Mouse (Mus musculus): Measurements from ENCODE around the gene Nlgn2. TPM values are rescaled to one million over a fixed set of nuclear protein-coding genes. Genes with fewer than 3 reads are reported as not detected.

Nlgn2 gene
- polyA plus RNA-seq, 1 experiment from 2014 or later = 8.2 TPM

GRCm38 (mm10) chr11:69858113-69858998 lies 20.8 kb upstream of the Nlgn2 start, which contains the start of gene Tnk1:
TSS of gene Tnk1 (minus strand) at chr11:69858730.
- H3K4me2 ChIP-seq (ENCODE audit: low read depth, low read length) = peak within 1 kb of the TSS; percentile 30; the same call in 1 of the 2 replicates
- no peaks in the 10 kb centered on the region for H3K9me3 ChIP-seq (replicated peaks; ENCODE audit: control insufficient read depth, low read length)
- peaks cover 13% of the 10 kb centered on the region for H3K27me3 ChIP-seq (ENCODE audit: control insufficient read depth, insufficient read depth, low read length)
- ATAC-seq (replicated peaks; ENCODE audit: insufficient number of reproducible peaks, low FRiP score, low TSS enrichment, low read depth) = no peak
- H3K4me3 ChIP-seq (ENCODE audit: low read depth, low read length) = no peak within 1 kb of the TSS
- peak within 1 kb of the TSS; percentile 28 for H3K9ac ChIP-seq (replicated peaks; ENCODE audit: low read length)
- no peaks in the 10 kb centered on the region for H3K4me1 ChIP-seq (ENCODE audit: control insufficient read depth, insufficient read depth, low read length)
- H3K27ac ChIP-seq (replicated peaks; ENCODE audit: low read depth, low read length) = no peak within 1 kb of the TSS
- DNase-seq (ENCODE audit: low spot score) = peak; percentile 35
- no peaks in the 10 kb centered on the region for H3K36me3 ChIP-seq (replicated peaks; ENCODE audit: control insufficient read depth, insufficient read depth, low read depth, low read length)
- 19% methylated on average over 30 of the region's 30 CpGs for WGBS

GRCm38 (mm10) chr11:69855347-69855746 lies 17.8 kb upstream of the Nlgn2 start:
- Histone ChIP-seq H3K27ac (replicated peaks; ENCODE audit: low read depth, low read length) (no peak overlapping the region), H3K4me1 (ENCODE audit: control insufficient read depth, insufficient read depth, low read length) (no peaks in the 10 kb centered on the region), H3K36me3 (replicated peaks; ENCODE audit: control insufficient read depth, insufficient read depth, low read depth, low read length) (no peaks in the 10 kb centered on the region; the same call in 1 of the 2 replicates), H3K4me2 (ENCODE audit: low read depth, low read length) (no peak overlapping the region), H3K9ac (replicated peaks; ENCODE audit: low read length) (no peak overlapping the region), H3K27me3 (ENCODE audit: control insufficient read depth, insufficient read depth, low read length) (peaks cover 13% of the 10 kb centered on the region), H3K9me3 (replicated peaks; ENCODE audit: control insufficient read depth, low read length) (no peaks in the 10 kb centered on the region), H3K4me3 (ENCODE audit: low read depth, low read length) (no peak overlapping the region; the same call in 1 of the 2 replicates)
- DNase-seq (ENCODE audit: low spot score) (peak; percentile 64), ATAC-seq (replicated peaks; ENCODE audit: insufficient number of reproducible peaks, low FRiP score, low TSS enrichment, low read depth) (peak; percentile 42; the same call in 1 of the 2 replicates)
- WGBS = 18% methylated on average over 16 of the region's 16 CpGs

- Histone ChIP-seq H3K4me3 (ENCODE audit: low read depth, low read length) (no peak overlapping the region), H3K4me2 (ENCODE audit: low read depth, low read length) (no peak overlapping the region), H3K27me3 (ENCODE audit: control insufficient read depth, insufficient read depth, low read length) (peaks cover 13% of the 10 kb centered on the region), H3K27ac (replicated peaks; ENCODE audit: low read depth, low read length) (no peak overlapping the region), H3K9me3 (replicated peaks; ENCODE audit: control insufficient read depth, low read length) (no peaks in the 10 kb centered on the region), H3K9ac (replicated peaks; ENCODE audit: low read length) (no peak overlapping the region), H3K4me1 (ENCODE audit: control insufficient read depth, insufficient read depth, low read length) (no peaks in the 10 kb centered on the region), H3K36me3 (replicated peaks; ENCODE audit: control insufficient read depth, insufficient read depth, low read depth, low read length) (peaks cover 1% of the 10 kb centered on the region; the same call in 1 of the 2 replicates)
- 81% methylated on average over 10 of the region's 10 CpGs for WGBS
- DNase-seq (ENCODE audit: low spot score) = no peak
- ATAC-seq (replicated peaks; ENCODE audit: insufficient number of reproducible peaks, low FRiP score, low TSS enrichment, low read depth) = no peak
Observed at GRCm38 (mm10) chr11:69854680-69855079, 17.1 kb upstream of the Nlgn2 start.

DNA sequence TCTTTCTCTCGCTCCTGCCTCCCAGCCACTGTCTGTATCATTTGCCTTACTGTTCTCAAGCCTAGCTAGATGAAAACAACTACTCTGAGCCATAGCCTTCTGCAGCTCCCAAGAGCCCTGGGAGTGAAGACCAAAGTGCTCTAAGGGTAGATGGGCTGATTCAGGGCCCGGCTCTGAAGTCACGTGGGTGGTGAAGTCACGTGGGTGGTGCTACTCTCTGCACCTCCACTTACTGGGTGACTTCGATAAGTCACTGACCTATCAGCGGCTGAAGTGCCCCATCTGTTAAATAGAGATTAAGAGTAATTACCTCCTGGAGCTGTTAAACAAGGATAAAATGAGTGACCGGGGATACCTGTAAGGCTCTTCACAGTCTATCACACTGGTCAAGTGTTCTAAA lies 16.4 kb upstream of the Nlgn2 start:
- ATAC-seq (replicated peaks; ENCODE audit: insufficient number of reproducible peaks, low FRiP score, low TSS enrichment, low read depth) = no peak
- no peak overlapping the region for H3K4me2 ChIP-seq (ENCODE audit: low read depth, low read length)
- no peak for DNase-seq (ENCODE audit: low spot score)
- no peaks in the 10 kb centered on the region for H3K9me3 ChIP-seq (replicated peaks; ENCODE audit: control insufficient read depth, low read length)
- no peak overlapping the region for H3K9ac ChIP-seq (replicated peaks; ENCODE audit: low read length)
- peaks cover 11% of the 10 kb centered on the region for H3K27me3 ChIP-seq (ENCODE audit: control insufficient read depth, insufficient read depth, low read length)
- WGBS = 85% methylated on average over 7 of the region's 7 CpGs
- H3K4me1 ChIP-seq (ENCODE audit: control insufficient read depth, insufficient read depth, low read length) = no peaks in the 10 kb centered on the region
- no peak overlapping the region for H3K27ac ChIP-seq (replicated peaks; ENCODE audit: low read depth, low read length)
- peaks cover 2% of the 10 kb centered on the region for H3K36me3 ChIP-seq (replicated peaks; ENCODE audit: control insufficient read depth, insufficient read depth, low read depth, low read length)
- no peak overlapping the region for H3K4me3 ChIP-seq (ENCODE audit: low read depth, low read length)

DNA sequence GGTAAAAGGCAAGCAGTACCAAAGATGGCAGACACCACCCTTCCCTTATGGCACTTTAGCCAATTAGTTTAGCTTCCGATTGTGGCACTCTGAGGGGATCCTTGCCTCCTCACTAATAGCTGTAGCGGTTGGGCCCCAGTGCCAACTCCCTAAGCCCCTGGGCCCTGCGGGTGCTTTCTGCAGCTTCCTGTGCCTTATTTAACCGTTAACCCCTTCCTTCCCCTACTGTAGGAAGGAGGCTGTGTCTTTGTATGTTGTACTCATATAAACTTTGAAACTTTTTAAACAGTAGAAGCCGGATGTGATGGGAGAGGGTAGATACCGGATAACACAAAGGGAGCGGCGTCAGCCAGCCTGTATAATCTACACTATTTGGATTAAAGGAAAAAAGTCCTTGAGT lies 13.2 kb upstream of the Nlgn2 start:
- H3K9ac ChIP-seq (replicated peaks; ENCODE audit: low read length) = no peak overlapping the region
- no peaks in the 10 kb centered on the region for H3K9me3 ChIP-seq (replicated peaks; ENCODE audit: control insufficient read depth, low read length)
- H3K36me3 ChIP-seq (replicated peaks; ENCODE audit: control insufficient read depth, insufficient read depth, low read depth, low read length) = peaks cover 2% of the 10 kb centered on the region
- H3K4me2 ChIP-seq (ENCODE audit: low read depth, low read length) = no peak overlapping the region
- ATAC-seq (replicated peaks; ENCODE audit: insufficient number of reproducible peaks, low FRiP score, low TSS enrichment, low read depth) (no peak), DNase-seq (ENCODE audit: low spot score) (no peak)
- no peaks in the 10 kb centered on the region for H3K27me3 ChIP-seq (ENCODE audit: control insufficient read depth, insufficient read depth, low read length)
- H3K4me1 ChIP-seq (ENCODE audit: control insufficient read depth, insufficient read depth, low read length) = peaks cover 6% of the 10 kb centered on the region
- no peak overlapping the region for H3K27ac ChIP-seq (replicated peaks; ENCODE audit: low read depth, low read length)
- 74% methylated on average over 8 of the region's 8 CpGs for WGBS
- H3K4me3 ChIP-seq (ENCODE audit: low read depth, low read length) = no peak overlapping the region

DNA sequence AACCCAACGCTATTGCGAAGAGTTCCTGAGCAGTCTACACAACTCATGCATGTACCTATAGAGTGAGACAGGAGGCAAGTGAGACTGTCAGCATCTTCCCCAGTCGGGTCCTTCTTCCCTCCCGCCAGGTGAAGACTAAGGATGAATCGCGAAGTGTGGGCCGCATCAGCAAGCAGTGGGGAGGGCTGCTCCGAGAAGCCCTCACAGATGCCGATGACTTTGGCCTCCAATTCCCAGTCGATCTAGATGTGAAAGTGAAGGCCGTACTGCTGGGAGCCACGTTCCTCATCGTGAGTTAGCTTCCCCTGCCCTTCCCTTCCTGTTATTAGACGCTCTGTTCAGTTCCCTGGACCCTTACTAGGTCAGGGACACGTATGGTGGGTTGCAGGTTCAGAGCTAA lies 12.3 kb upstream of the Nlgn2 start:
- 92% methylated on average over 15 of the region's 15 CpGs for WGBS
- Histone ChIP-seq H3K4me1 (ENCODE audit: control insufficient read depth, insufficient read depth, low read length) (peaks cover 6% of the 10 kb centered on the region), H3K9ac (replicated peaks; ENCODE audit: low read length) (no peak overlapping the region), H3K27me3 (ENCODE audit: control insufficient read depth, insufficient read depth, low read length) (no peaks in the 10 kb centered on the region), H3K27ac (replicated peaks; ENCODE audit: low read depth, low read length) (no peak overlapping the region), H3K9me3 (replicated peaks; ENCODE audit: control insufficient read depth, low read length) (no peaks in the 10 kb centered on the region), H3K36me3 (replicated peaks; ENCODE audit: control insufficient read depth, insufficient read depth, low read depth, low read length) (peaks cover 2% of the 10 kb centered on the region), H3K4me2 (ENCODE audit: low read depth, low read length) (no peak overlapping the region), H3K4me3 (ENCODE audit: low read depth, low read length) (no peak overlapping the region)
- ATAC-seq (replicated peaks; ENCODE audit: insufficient number of reproducible peaks, low FRiP score, low TSS enrichment, low read depth) (no peak), DNase-seq (ENCODE audit: low spot score) (no peak)

GRCm38 (mm10) chr11:69849128-69849527 lies 11.5 kb upstream of the Nlgn2 start:
- no peaks in the 10 kb centered on the region for H3K27me3 ChIP-seq (ENCODE audit: control insufficient read depth, insufficient read depth, low read length)
- 88% methylated on average over 9 of the region's 9 CpGs for WGBS
- ATAC-seq (replicated peaks; ENCODE audit: insufficient number of reproducible peaks, low FRiP score, low TSS enrichment, low read depth) = no peak
- H3K9me3 ChIP-seq (replicated peaks; ENCODE audit: control insufficient read depth, low read length) = no peaks in the 10 kb centered on the region
- H3K27ac ChIP-seq (replicated peaks; ENCODE audit: low read depth, low read length) = no peak overlapping the region
- H3K9ac ChIP-seq (replicated peaks; ENCODE audit: low read length) = no peak overlapping the region
- no peak overlapping the region for H3K4me2 ChIP-seq (ENCODE audit: low read depth, low read length)
- no peak for DNase-seq (ENCODE audit: low spot score)
- no peak overlapping the region for H3K4me3 ChIP-seq (ENCODE audit: low read depth, low read length)
- H3K4me1 ChIP-seq (ENCODE audit: control insufficient read depth, insufficient read depth, low read length) = peaks cover 6% of the 10 kb centered on the region
- peaks cover 2% of the 10 kb centered on the region for H3K36me3 ChIP-seq (replicated peaks; ENCODE audit: control insufficient read depth, insufficient read depth, low read depth, low read length)

GRCm38 (mm10) chr11:69848021-69848420 lies 10.4 kb upstream of the Nlgn2 start:
- no peak overlapping the region; the same call in 1 of the 2 replicates for H3K4me2 ChIP-seq (ENCODE audit: low read depth, low read length)
- ATAC-seq (replicated peaks; ENCODE audit: insufficient number of reproducible peaks, low FRiP score, low TSS enrichment, low read depth) (no peak), DNase-seq (ENCODE audit: low spot score) (no peak)
- no peak overlapping the region for H3K9ac ChIP-seq (replicated peaks; ENCODE audit: low read length)
- no peaks in the 10 kb centered on the region for H3K9me3 ChIP-seq (replicated peaks; ENCODE audit: control insufficient read depth, low read length)
- peaks cover 2% of the 10 kb centered on the region for H3K36me3 ChIP-seq (replicated peaks; ENCODE audit: control insufficient read depth, insufficient read depth, low read depth, low read length)
- no peak overlapping the region for H3K27ac ChIP-seq (replicated peaks; ENCODE audit: low read depth, low read length)
- H3K4me1 ChIP-seq (ENCODE audit: control insufficient read depth, insufficient read depth, low read length) = peaks cover 6% of the 10 kb centered on the region
- H3K4me3 ChIP-seq (ENCODE audit: low read depth, low read length) = no peak overlapping the region
- H3K27me3 ChIP-seq (ENCODE audit: control insufficient read depth, insufficient read depth, low read length) = no peaks in the 10 kb centered on the region
- WGBS = 95% methylated on average over 6 of the region's 6 CpGs

Measured in embryonic facial prominence, embryonic 11.5 days (tissue).